Mouse (Mus musculus): ENCODE results near the gene Krtap15. TPM values are rescaled to one million over a fixed set of nuclear protein-coding genes. Genes with fewer than 3 reads are reported as not detected.

The Krtap15 gene
- total and polyA plus RNA-seq, 2 experiments from 2014 or later = not detected

GRCm38 (mm10) chr16:88869311-88869710, 49.3 kb downstream of the Krtap15 start, which contains the start of gene Krtap19-1:
TSS of gene Krtap19-1 (minus strand) at chr16:88869411.
- TF ChIP-seq CTCF (IDR thresholded peaks at IDR 0.05; ENCODE audit: low read depth) (no peak), EP300 (IDR thresholded peaks at IDR 0.05; ENCODE audit: low read depth) (no peak)
- WGBS = 78% methylated on average over 6 of the region's 6 CpGs
- Histone ChIP-seq H3K4me2 (ENCODE audit: low read depth, low read length) (no peak within 1 kb of the TSS), H3K9me3 (replicated peaks; ENCODE audit: control insufficient read depth, low read length) (no peaks in the 10 kb centered on the region), H3K9ac (replicated peaks; ENCODE audit: low read depth, low read length) (no peak within 1 kb of the TSS), H3K36me3 (replicated peaks; ENCODE audit: control insufficient read depth, insufficient read depth, low read length) (no peaks in the 10 kb centered on the region), H3K4me3 (ENCODE audit: low read depth, low read length) (no peak within 1 kb of the TSS), H3K4me1 (ENCODE audit: control insufficient read depth, insufficient read depth) (no peaks in the 10 kb centered on the region), H3K27me3 (ENCODE audit: control insufficient read depth, insufficient read depth, low read length) (no peaks in the 10 kb centered on the region), H3K27ac (ENCODE audit: low read depth) (no peak within 1 kb of the TSS)
- ATAC-seq (ENCODE audit: insufficient read depth, low read depth) (no peak), DNase-seq (ENCODE audit: low spot score) (no peak)

DNA sequence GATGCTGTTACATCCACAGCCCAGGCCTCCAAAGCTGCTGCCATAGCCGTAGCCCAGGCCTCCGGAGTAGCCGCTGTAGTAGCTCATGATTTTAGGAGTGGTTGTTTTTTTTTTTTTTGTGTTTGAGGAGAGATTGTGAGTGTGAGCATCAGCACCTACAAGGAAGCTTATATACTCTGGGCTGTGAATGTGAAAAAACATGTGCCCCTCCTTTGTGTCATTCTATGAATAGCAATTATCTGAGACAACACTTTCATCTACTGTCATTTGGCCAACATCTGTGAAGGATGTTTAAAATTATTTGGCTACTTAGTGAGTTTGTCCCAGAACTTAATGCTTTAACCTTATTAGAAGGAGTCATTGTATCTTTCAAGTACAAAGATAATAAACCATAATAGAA, 54.2 kb downstream of the Krtap15 start, which contains the start of gene Krtap19-2:
Krtap19-2 (minus strand) TSS at position 101 of the 400 bp plus-strand sequence.
- no peak for DNase-seq (ENCODE audit: low spot score)
- Histone ChIP-seq H3K4me2 (ENCODE audit: low read depth, low read length) (no peak within 1 kb of the TSS), H3K36me3 (replicated peaks; ENCODE audit: control insufficient read depth, insufficient read depth, low read length) (no peaks in the 10 kb centered on the region), H3K27ac (ENCODE audit: low read depth) (no peak within 1 kb of the TSS), H3K9ac (replicated peaks; ENCODE audit: low read depth, low read length) (no peak within 1 kb of the TSS), H3K4me1 (ENCODE audit: control insufficient read depth, insufficient read depth) (no peaks in the 10 kb centered on the region), H3K4me3 (ENCODE audit: low read depth, low read length) (no peak within 1 kb of the TSS), H3K9me3 (replicated peaks; ENCODE audit: control insufficient read depth, low read length) (no peaks in the 10 kb centered on the region), H3K27me3 (ENCODE audit: control insufficient read depth, insufficient read depth, low read length) (no peaks in the 10 kb centered on the region)
- ATAC-seq (ENCODE audit: insufficient read depth, low read depth) = no peak
- 90% methylated on average over 3 of the region's 3 CpGs for WGBS
- TF ChIP-seq CTCF (IDR thresholded peaks at IDR 0.05; ENCODE audit: low read depth) = no peak
- no peak for TF ChIP-seq EP300 (IDR thresholded peaks at IDR 0.05; ENCODE audit: low read depth)

- DNase-seq (ENCODE audit: low spot score) (no peak), ATAC-seq (ENCODE audit: insufficient read depth, low read depth) (no peak)
- 74% methylated on average over 2 of the region's 2 CpGs for WGBS
- Histone ChIP-seq H3K4me1 (ENCODE audit: control insufficient read depth, insufficient read depth) (no peaks in the 10 kb centered on the region), H3K9ac (replicated peaks; ENCODE audit: low read depth, low read length) (no peak within 1 kb of the TSS), H3K36me3 (replicated peaks; ENCODE audit: control insufficient read depth, insufficient read depth, low read length) (no peaks in the 10 kb centered on the region), H3K27me3 (ENCODE audit: control insufficient read depth, insufficient read depth, low read length) (no peaks in the 10 kb centered on the region), H3K4me3 (ENCODE audit: low read depth, low read length) (no peak within 1 kb of the TSS), H3K4me2 (ENCODE audit: low read depth, low read length) (no peak within 1 kb of the TSS), H3K9me3 (replicated peaks; ENCODE audit: control insufficient read depth, low read length) (no peaks in the 10 kb centered on the region), H3K27ac (ENCODE audit: low read depth) (no peak within 1 kb of the TSS)
- no peak for TF ChIP-seq CTCF (IDR thresholded peaks at IDR 0.05; ENCODE audit: low read depth)
- TF ChIP-seq EP300 (IDR thresholded peaks at IDR 0.05; ENCODE audit: low read depth) = no peak
These were observed 57.9 kb downstream of the Krtap15 start, which contains the start of gene Krtap19-3 for GRCm38 (mm10) chr16:88877938-88878337. TSS of gene Krtap19-3 (minus strand) at chr16:88878038.

Other genes with a start within 250 kb of the Krtap15 start
- not detected in 2 replicates for gene Krtap24-1, start 207.9 kb upstream of the Krtap15 start, total RNA-seq (2014; rRNA removed; ENCODE audit: low replicate concordance)
- not detected in 2 replicates for gene Krtap24-1, start 207.9 kb upstream of the Krtap15 start, polyA plus RNA-seq (2015; fragmentation: Nextera tagmentation; extraction: Ambion mirVana)
- gene 2310079G19Rik, start 192.5 kb upstream of the Krtap15 start, total RNA-seq (2014; rRNA removed; ENCODE audit: low replicate concordance) = not detected in 2 replicates
- not detected in 2 replicates for gene 2310079G19Rik, start 192.5 kb upstream of the Krtap15 start, polyA plus RNA-seq (2015; fragmentation: Nextera tagmentation; extraction: Ambion mirVana)
- gene Krtap26-1, start 172.4 kb upstream of the Krtap15 start, total RNA-seq (2014; rRNA removed; ENCODE audit: low replicate concordance) = not detected in 2 replicates
- not detected in 2 replicates for gene Krtap26-1, start 172.4 kb upstream of the Krtap15 start, polyA plus RNA-seq (2015; fragmentation: Nextera tagmentation; extraction: Ambion mirVana)
- gene Krtap27-1, start 148.5 kb upstream of the Krtap15 start, total RNA-seq (2014; rRNA removed; ENCODE audit: low replicate concordance) = not detected in 2 replicates
- not detected in 2 replicates for gene Krtap27-1, start 148.5 kb upstream of the Krtap15 start, polyA plus RNA-seq (2015; fragmentation: Nextera tagmentation; extraction: Ambion mirVana)
- gene 2310061N02Rik, start 112.3 kb upstream of the Krtap15 start, total RNA-seq (2014; rRNA removed; ENCODE audit: low replicate concordance) = not detected in 2 replicates
- not detected in 2 replicates for gene 2310061N02Rik, start 112.3 kb upstream of the Krtap15 start, polyA plus RNA-seq (2015; fragmentation: Nextera tagmentation; extraction: Ambion mirVana)
- gene Krtap13-1, start 91.4 kb upstream of the Krtap15 start, total RNA-seq (2014; rRNA removed; ENCODE audit: low replicate concordance) = not detected in 2 replicates
- gene Krtap13-1, start 91.4 kb upstream of the Krtap15 start, polyA plus RNA-seq (2015; fragmentation: Nextera tagmentation; extraction: Ambion mirVana) = not detected in 2 replicates
- not detected in 2 replicates for gene Krtap13, start 68.6 kb upstream of the Krtap15 start, total RNA-seq (2014; rRNA removed; ENCODE audit: low replicate concordance)
- gene Krtap13, start 68.6 kb upstream of the Krtap15 start, polyA plus RNA-seq (2015; fragmentation: Nextera tagmentation; extraction: Ambion mirVana) = not detected in 2 replicates
- not detected in 2 replicates for gene 2310034C09Rik, start 61.4 kb upstream of the Krtap15 start, total RNA-seq (2014; rRNA removed; ENCODE audit: low replicate concordance)
- not detected in 2 replicates for gene 2310034C09Rik, start 61.4 kb upstream of the Krtap15 start, polyA plus RNA-seq (2015; fragmentation: Nextera tagmentation; extraction: Ambion mirVana)
- not detected in 2 replicates for gene 2310057N15Rik, start 46.0 kb upstream of the Krtap15 start, total RNA-seq (2014; rRNA removed; ENCODE audit: low replicate concordance)
- not detected in 2 replicates for gene 2310057N15Rik, start 46.0 kb upstream of the Krtap15 start, polyA plus RNA-seq (2015; fragmentation: Nextera tagmentation; extraction: Ambion mirVana)
- not detected in 2 replicates for gene Gm5965, start 42.3 kb upstream of the Krtap15 start, total RNA-seq (2014; rRNA removed; ENCODE audit: low replicate concordance)
- not detected in 2 replicates for gene Gm5965, start 42.3 kb upstream of the Krtap15 start, polyA plus RNA-seq (2015; fragmentation: Nextera tagmentation; extraction: Ambion mirVana)
- not detected in 2 replicates for gene Gm20741, start 8.0 kb upstream of the Krtap15 start, total RNA-seq (2014; rRNA removed; ENCODE audit: low replicate concordance)
- gene Gm20741, start 8.0 kb upstream of the Krtap15 start, polyA plus RNA-seq (2015; fragmentation: Nextera tagmentation; extraction: Ambion mirVana) = not detected in 2 replicates
- gene Krtap14, start 5.9 kb downstream of the Krtap15 start, total RNA-seq (2014; rRNA removed; ENCODE audit: low replicate concordance) = not detected in 2 replicates
- not detected in 2 replicates for gene Krtap14, start 5.9 kb downstream of the Krtap15 start, polyA plus RNA-seq (2015; fragmentation: Nextera tagmentation; extraction: Ambion mirVana)
- not detected in 2 replicates for gene Krtap19-1, start 49.2 kb downstream of the Krtap15 start, total RNA-seq (2014; rRNA removed; ENCODE audit: low replicate concordance)
- gene Krtap19-1, start 49.2 kb downstream of the Krtap15 start, polyA plus RNA-seq (2015; fragmentation: Nextera tagmentation; extraction: Ambion mirVana) = not detected in 2 replicates
- gene Krtap19-2, start 54.1 kb downstream of the Krtap15 start, total RNA-seq (2014; rRNA removed; ENCODE audit: low replicate concordance) = not detected in 2 replicates
- not detected in 2 replicates for gene Krtap19-2, start 54.1 kb downstream of the Krtap15 start, polyA plus RNA-seq (2015; fragmentation: Nextera tagmentation; extraction: Ambion mirVana)
- gene Krtap19-3, start 57.8 kb downstream of the Krtap15 start, total RNA-seq (2014; rRNA removed; ENCODE audit: low replicate concordance) = not detected in 2 replicates
- gene Krtap19-3, start 57.8 kb downstream of the Krtap15 start, polyA plus RNA-seq (2015; fragmentation: Nextera tagmentation; extraction: Ambion mirVana) = not detected in 2 replicates
- gene Krtap19-4, start 64.9 kb downstream of the Krtap15 start, total RNA-seq (2014; rRNA removed; ENCODE audit: low replicate concordance) = not detected in 2 replicates
- not detected in 2 replicates for gene Krtap19-4, start 64.9 kb downstream of the Krtap15 start, polyA plus RNA-seq (2015; fragmentation: Nextera tagmentation; extraction: Ambion mirVana)
- not detected in 2 replicates for gene Krtap19-5, start 76.2 kb downstream of the Krtap15 start, total RNA-seq (2014; rRNA removed; ENCODE audit: low replicate concordance)
- not detected in 2 replicates for gene Krtap19-5, start 76.2 kb downstream of the Krtap15 start, polyA plus RNA-seq (2015; fragmentation: Nextera tagmentation; extraction: Ambion mirVana)
- not detected in 2 replicates for gene Krtap19-9b, start 112.0 kb downstream of the Krtap15 start, total RNA-seq (2014; rRNA removed; ENCODE audit: low replicate concordance)
- gene Krtap19-9b, start 112.0 kb downstream of the Krtap15 start, polyA plus RNA-seq (2015; fragmentation: Nextera tagmentation; extraction: Ambion mirVana) = not detected in 2 replicates
- not detected in 2 replicates for gene Krtap16-3, start 142.7 kb downstream of the Krtap15 start, total RNA-seq (2014; rRNA removed; ENCODE audit: low replicate concordance)
- gene Krtap16-3, start 142.7 kb downstream of the Krtap15 start, polyA plus RNA-seq (2015; fragmentation: Nextera tagmentation; extraction: Ambion mirVana) = not detected in 2 replicates
- not detected in 2 replicates for gene Krtap22-2, start 190.5 kb downstream of the Krtap15 start, total RNA-seq (2014; rRNA removed; ENCODE audit: low replicate concordance)
- not detected in 2 replicates for gene Krtap22-2, start 190.5 kb downstream of the Krtap15 start, polyA plus RNA-seq (2015; fragmentation: Nextera tagmentation; extraction: Ambion mirVana)
- not detected in 2 replicates for gene Gm10229, start 195.1 kb downstream of the Krtap15 start, total RNA-seq (2014; rRNA removed; ENCODE audit: low replicate concordance)
- gene Gm10229, start 195.1 kb downstream of the Krtap15 start, polyA plus RNA-seq (2015; fragmentation: Nextera tagmentation; extraction: Ambion mirVana) = not detected in 2 replicates
- not detected in 2 replicates for gene Krtap6-1, start 211.5 kb downstream of the Krtap15 start, total RNA-seq (2014; rRNA removed; ENCODE audit: low replicate concordance)
- gene Krtap6-1, start 211.5 kb downstream of the Krtap15 start, polyA plus RNA-seq (2015; fragmentation: Nextera tagmentation; extraction: Ambion mirVana) = not detected in 2 replicates
- not detected in 2 replicates for gene Gm10228, start 221.3 kb downstream of the Krtap15 start, total RNA-seq (2014; rRNA removed; ENCODE audit: low replicate concordance)
- gene Gm10228, start 221.3 kb downstream of the Krtap15 start, polyA plus RNA-seq (2015; fragmentation: Nextera tagmentation; extraction: Ambion mirVana) = not detected in 2 replicates
- gene Krtap6-5, start 227.7 kb downstream of the Krtap15 start, total RNA-seq (2014; rRNA removed; ENCODE audit: low replicate concordance) = not detected in 2 replicates
- not detected in 2 replicates for gene Krtap6-5, start 227.7 kb downstream of the Krtap15 start, polyA plus RNA-seq (2015; fragmentation: Nextera tagmentation; extraction: Ambion mirVana)
- gene 1110025L11Rik, start 243.8 kb downstream of the Krtap15 start, total RNA-seq (2014; rRNA removed; ENCODE audit: low replicate concordance) = not detected in 2 replicates
- gene 1110025L11Rik, start 243.8 kb downstream of the Krtap15 start, polyA plus RNA-seq (2015; fragmentation: Nextera tagmentation; extraction: Ambion mirVana) = not detected in 2 replicates